In genomic region chr7:138803386-138803785, GRCm38 (mm10) we compare ENCODE assay signal across 21 mouse cellular contexts. TPM values are rescaled to one million over a fixed set of nuclear protein-coding genes. Genes with fewer than 3 reads are reported as not detected.
DNase-seq lines count a peak whose midpoint lies in the region; ATAC-seq and TF ChIP-seq lines count a peak whose summit lies in the region.
"Had no signal": no experiment of that assay in that cellular context is flagged by ENCODE, and none has a peak within 500 bp of the region (broad histone marks: within the 10 kb centered on the region; RNA-seq: fewer than 3 reads in every experiment).

No protein-coding gene starts in this region.

- H3K4me3 ChIP-seq in kidney, adult 2 months (ENCODE audit: insufficient read depth, low read depth, low read length) = no peak overlapping the region
- no peak overlapping the region for H3K4me3 ChIP-seq in kidney, embryonic 14.5 days (ENCODE audit: low read length)
- no peak overlapping the region for H3K4me3 ChIP-seq in kidney, embryonic 16.5 days (ENCODE audit: low read length)
- H3K4me3 ChIP-seq: embryonic facial prominence, embryonic 15.5 days; erythroblast, embryonic 14.5 days; forebrain, embryonic 10.5 days; heart, embryonic 13.5 days; hindbrain, embryonic 15.5 days had no signal

- no peaks in the 10 kb centered on the region for H3K36me3 ChIP-seq in kidney, adult 2 months (ENCODE audit: control insufficient read depth, insufficient read depth, low read length)
- no peaks in the 10 kb centered on the region for H3K36me3 ChIP-seq in kidney, embryonic 14.5 days (ENCODE audit: control insufficient read depth, insufficient read depth, low read length)
- no peaks in the 10 kb centered on the region for H3K36me3 ChIP-seq in kidney, embryonic 16.5 days (ENCODE audit: insufficient read depth, low read length)
- H3K36me3 ChIP-seq: embryonic facial prominence, embryonic 15.5 days; forebrain, embryonic 10.5 days; heart, embryonic 13.5 days; hindbrain, embryonic 15.5 days had no signal

- TF ChIP-seq POLR2A in kidney, adult 2 months (IDR thresholded peaks at IDR 0.05; ENCODE audit: low read depth, low read length) = no peak

- no peak overlapping the region for H3K27ac ChIP-seq in kidney, adult 2 months (ENCODE audit: insufficient read depth, low read depth, low read length)
- no peak overlapping the region for H3K27ac ChIP-seq in kidney, embryonic 14.5 days (ENCODE audit: low read depth, low read length)
- H3K27ac ChIP-seq in kidney, embryonic 16.5 days (ENCODE audit: low read length) = no peak overlapping the region
- H3K27ac ChIP-seq: embryonic facial prominence, embryonic 15.5 days; forebrain, embryonic 10.5 days; heart, embryonic 13.5 days; hindbrain, embryonic 15.5 days had no signal

- DNase-seq in kidney, adult 2 months = peak; percentile 29
- peak; percentile 64 for DNase-seq in kidney, postnatal 14 days
- peak; percentile 38 for DNase-seq in yolk sac, embryonic 10.5 days (ENCODE audit: low spot score)
- no peak for DNase-seq in thymus, postnatal 0 days (ENCODE audit: low spot score)
- DNase-seq: adrenal gland, adult 8-10 months; cerebellum, adult 11 months; cerebellum, adult 8-10 months; cerebellum, postnatal 14 days; embryo, embryonic 11 days; gastrocnemius, postnatal 10 days; heart, postnatal 36 days had no signal

- no peak for TF ChIP-seq CTCF in kidney, adult 2 months (conservative IDR thresholded peaks at IDR 0.05; ENCODE audit: insufficient read depth, insufficient read length, low read depth, low read length)

- no peaks in the 10 kb centered on the region for H3K27me3 ChIP-seq in kidney, adult 2 months (replicated peaks; ENCODE audit: control insufficient read depth, insufficient read depth, low read length)
- H3K27me3 ChIP-seq in kidney, embryonic 14.5 days (ENCODE audit: control insufficient read depth, insufficient read depth, low read length) = no peaks in the 10 kb centered on the region
- no peaks in the 10 kb centered on the region for H3K27me3 ChIP-seq in kidney, embryonic 16.5 days (ENCODE audit: insufficient read depth, low read length)
- H3K27me3 ChIP-seq: hindbrain, embryonic 15.5 days; Patski had no signal

- peaks cover 10% of the 10 kb centered on the region for H3K9me3 ChIP-seq in kidney, embryonic 14.5 days (ENCODE audit: control insufficient read depth, low read length)
- peaks cover 12% of the 10 kb centered on the region for H3K9me3 ChIP-seq in kidney, embryonic 16.5 days (ENCODE audit: low read length)
- H3K9me3 ChIP-seq: embryonic facial prominence, embryonic 15.5 days had no signal

- 25% methylated on average over 4 of the region's 4 CpGs for WGBS in kidney, adult 2 months
- 28% methylated on average over 4 of the region's 4 CpGs for WGBS in kidney, embryonic 14.5 days
- 23% methylated on average over 4 of the region's 4 CpGs for WGBS in kidney, embryonic 16.5 days

- no peak overlapping the region for H3K4me2 ChIP-seq in kidney, embryonic 14.5 days (replicated peaks; ENCODE audit: low read depth, low read length)
- no peak overlapping the region for H3K4me2 ChIP-seq in kidney, embryonic 16.5 days (replicated peaks; ENCODE audit: low read depth, low read length)
- H3K4me2 ChIP-seq: embryonic facial prominence, embryonic 15.5 days; heart, embryonic 13.5 days; hindbrain, embryonic 15.5 days had no signal

- H3K9ac ChIP-seq in kidney, embryonic 14.5 days (ENCODE audit: low read depth, low read length) = no peak overlapping the region
- no peak overlapping the region for H3K9ac ChIP-seq in kidney, embryonic 16.5 days (replicated peaks; ENCODE audit: low read length)
- H3K9ac ChIP-seq: embryonic facial prominence, embryonic 15.5 days; heart, embryonic 13.5 days; hindbrain, embryonic 15.5 days had no signal

- ATAC-seq in kidney, embryonic 14.5 days (ENCODE audit: low FRiP score, low TSS enrichment) = no peak
- ATAC-seq in kidney, embryonic 16.5 days (ENCODE audit: low FRiP score, low TSS enrichment) = 0 out of 2 replicates have a peak, but pooled peaks have one; percentile 15
- ATAC-seq in activated CD4-positive, CD25-positive, alpha-beta regulatory T cell, adult 4 months = no peak
- ATAC-seq: forebrain, embryonic 14.5 days; Patski had no signal

- no peaks in the 10 kb centered on the region for H3K4me1 ChIP-seq in kidney, adult 2 months (ENCODE audit: control insufficient read depth, insufficient read depth, low read length)
- H3K4me1 ChIP-seq in kidney, embryonic 14.5 days (ENCODE audit: control insufficient read depth, insufficient read depth, low read length) = no peaks in the 10 kb centered on the region
- H3K4me1 ChIP-seq in kidney, embryonic 16.5 days (ENCODE audit: insufficient read depth, low read length) = peaks cover 4% of the 10 kb centered on the region; the same call in 1 of the 2 replicates
- H3K4me1 ChIP-seq: embryonic facial prominence, embryonic 15.5 days; forebrain, embryonic 10.5 days; heart, embryonic 13.5 days; hindbrain, embryonic 15.5 days had no signal

RNA-seq across cellular contexts. Expression of gene Ppp2r2d, which starts 42.5 kb away (rescaled TPM):
- 24.2 and 24.3 TPM in 2 replicates for polyA plus RNA-seq in kidney, adult 2 months (2012; rRNA removed)
- polyA plus RNA-seq in kidney, embryonic 14.5 days (2014; fragmentation: Nextera tagmentation; extraction: Ambion mirVana) = 40.8 and 48.5 TPM in 2 replicates
- polyA plus RNA-seq in kidney, embryonic 16.5 days (2015; fragmentation: Nextera tagmentation; extraction: Ambion mirVana) = 14.7 and 28.7 TPM in 2 replicates
- polyA plus RNA-seq in activated CD4-positive, CD25-positive, alpha-beta regulatory T cell, adult 4 months (2017; shearing (Covaris generic)) = 10 to 100 TPM; 12.3 to 15.0 TPM
- 26.5 and 32.3 TPM in 2 replicates for polyA plus RNA-seq in thymus, postnatal 0 days (2015; fragmentation: Nextera tagmentation; extraction: Ambion mirVana)

RNA-seq across cellular contexts. Expression of gene Mapk1ip1, which starts 42.7 kb away (rescaled TPM):
- polyA plus RNA-seq in kidney, adult 2 months (2012; rRNA removed) = 43.5 and 64.0 TPM in 2 replicates
- polyA plus RNA-seq in kidney, embryonic 14.5 days (2014; fragmentation: Nextera tagmentation; extraction: Ambion mirVana) = 12.7 and 15.5 TPM in 2 replicates
- polyA plus RNA-seq in kidney, embryonic 16.5 days (2015; fragmentation: Nextera tagmentation; extraction: Ambion mirVana) = 16.9 and 18.9 TPM in 2 replicates
- 10 to 100 TPM; 14.3 to 19.9 TPM for polyA plus RNA-seq in activated CD4-positive, CD25-positive, alpha-beta regulatory T cell, adult 4 months (2017; shearing (Covaris generic))
- 16.2 and 16.7 TPM in 2 replicates for polyA plus RNA-seq in thymus, postnatal 0 days (2015; fragmentation: Nextera tagmentation; extraction: Ambion mirVana)
